Mouse (Mus musculus) erythroblast, adult 5-6 weeks (primary cell): ENCODE data around the gene Gm20388. TPM values are rescaled to one million over a fixed set of nuclear protein-coding genes. Genes with fewer than 3 reads are reported as not detected.
A peak's percentile ranks its signal among the peaks of the same experiment; 100 is the strongest.
"Not testable (repeated sequence)": the region's sequence is repeated elsewhere in the genome, so short reads cannot be mapped to it uniquely, and the experiment has no call there.

Experiments used
- ATAC-seq: replicated peaks from 2 replicates; pipeline ENCODE4 v1.8.0; 2016; ENCODE audit warnings: moderate number of reproducible peaks, mild to moderate bottlenecking, moderate TSS enrichment, inconsistent platforms; ENCODE audit not compliant: poor library complexity, low FRiP score, severe bottlenecking
- total RNA-seq, 2 experiments: library from RNA; stranded (forward) in 1 of 2; stranded (reverse) in 1 of 2; fragments of 150-400 nt in 1 of 2; fragments of 200-764, 138-1000 nt in 1 of 2; gene quantifications; 2 replicates each; pipeline versions ENCODE4 v1.2.3 to v1.2.4; 2015 to 2017; ENCODE audit warnings: low replicate concordance in 2 of 2

The Gm20388 gene
- total RNA-seq, 2 experiments from 2014 or later: 2.9 to 7.8 TPM

DNA sequence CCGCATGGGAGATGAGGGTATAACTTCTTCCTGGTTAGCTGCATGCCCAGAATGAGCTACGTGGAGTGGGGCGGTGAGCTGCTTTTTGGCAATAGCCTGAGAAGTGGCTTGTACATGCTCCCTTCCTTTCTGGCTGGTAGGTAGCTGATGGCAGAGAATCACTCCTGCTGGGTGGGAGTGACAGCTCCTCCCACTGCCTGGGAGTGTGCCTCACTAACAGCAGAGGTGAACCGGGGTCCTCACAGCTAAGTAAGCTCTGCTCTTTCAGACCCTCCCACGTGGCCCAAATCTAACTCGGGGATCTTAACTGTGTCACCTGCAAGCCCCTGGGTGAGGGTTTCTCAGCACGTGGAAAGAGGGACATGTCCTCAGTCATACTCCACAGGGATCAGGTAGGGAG is 3321.9 kb downstream of the Gm20388 start:
- ATAC-seq: no peak

DNA sequence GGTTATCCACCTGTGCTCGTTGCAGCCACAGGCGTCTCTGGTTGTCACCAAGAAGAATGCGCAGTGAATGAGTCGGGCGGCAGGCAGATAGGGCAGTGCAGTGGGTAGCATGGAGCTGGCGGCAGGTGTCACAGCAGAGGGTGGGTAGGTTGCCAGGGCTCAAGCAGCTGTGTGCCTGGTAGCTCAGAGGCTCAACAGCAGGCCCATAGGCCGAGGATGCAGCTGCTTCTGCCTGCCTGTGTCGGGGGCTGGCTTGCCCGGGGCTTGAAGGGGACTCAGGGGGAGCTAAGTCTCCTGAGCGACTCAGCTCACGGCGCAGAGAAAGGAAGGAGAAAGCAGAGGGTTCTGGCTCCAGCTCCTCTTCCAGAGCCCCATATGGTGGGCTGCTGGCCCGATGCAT is 3322.7 kb downstream of the Gm20388 start:
- ATAC-seq: no peak

DNA sequence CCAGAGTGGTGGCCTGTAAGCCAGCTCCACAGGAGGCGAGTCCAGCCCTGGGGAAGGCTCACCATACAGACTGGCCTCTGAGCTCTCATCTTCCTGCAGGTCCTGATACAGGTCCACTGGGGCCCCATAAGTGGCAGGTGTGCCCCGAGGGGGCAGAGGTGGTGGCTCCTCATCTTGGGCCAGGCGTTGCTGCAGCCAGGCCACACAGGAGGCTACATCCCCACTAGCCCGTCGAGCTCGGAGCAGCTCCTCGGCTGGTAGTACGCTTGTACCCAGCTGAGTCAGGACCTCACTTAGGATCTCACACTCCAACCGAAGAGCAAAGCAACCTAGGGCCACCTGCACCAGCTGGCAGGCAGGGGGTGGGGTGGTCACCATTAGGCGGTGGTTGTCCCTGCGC is 3323.1 kb downstream of the Gm20388 start:
- ATAC-seq: no peak

DNA sequence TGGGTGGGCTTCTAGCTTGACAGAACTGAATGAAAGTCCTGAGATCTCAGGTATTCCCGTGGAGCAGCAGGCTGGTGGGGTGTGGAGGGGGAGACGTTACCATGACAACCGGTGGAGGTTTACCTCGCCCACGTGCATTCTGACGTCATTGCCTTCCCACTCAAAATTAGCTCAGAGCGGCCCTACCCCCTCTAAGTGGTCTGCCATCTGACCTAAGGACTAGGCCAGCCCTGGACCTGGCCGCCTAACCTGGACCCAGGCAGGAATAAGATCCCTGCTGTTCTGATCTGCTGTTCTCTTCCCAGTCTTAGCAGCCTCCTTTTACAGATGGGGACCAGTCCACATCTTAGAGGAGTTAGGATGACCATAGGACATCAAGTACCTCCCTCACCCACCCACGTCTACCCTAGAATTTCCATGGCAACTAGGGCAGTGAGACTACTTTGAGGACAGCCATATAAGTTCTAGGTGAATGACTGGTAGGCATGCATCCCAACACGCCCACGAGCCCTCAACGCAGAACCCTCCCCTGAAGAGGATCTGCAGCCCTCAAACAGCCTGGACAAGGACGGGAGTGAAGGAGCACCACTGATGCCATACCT is 3324.4 kb downstream of the Gm20388 start:
- no peak for ATAC-seq

DNA sequence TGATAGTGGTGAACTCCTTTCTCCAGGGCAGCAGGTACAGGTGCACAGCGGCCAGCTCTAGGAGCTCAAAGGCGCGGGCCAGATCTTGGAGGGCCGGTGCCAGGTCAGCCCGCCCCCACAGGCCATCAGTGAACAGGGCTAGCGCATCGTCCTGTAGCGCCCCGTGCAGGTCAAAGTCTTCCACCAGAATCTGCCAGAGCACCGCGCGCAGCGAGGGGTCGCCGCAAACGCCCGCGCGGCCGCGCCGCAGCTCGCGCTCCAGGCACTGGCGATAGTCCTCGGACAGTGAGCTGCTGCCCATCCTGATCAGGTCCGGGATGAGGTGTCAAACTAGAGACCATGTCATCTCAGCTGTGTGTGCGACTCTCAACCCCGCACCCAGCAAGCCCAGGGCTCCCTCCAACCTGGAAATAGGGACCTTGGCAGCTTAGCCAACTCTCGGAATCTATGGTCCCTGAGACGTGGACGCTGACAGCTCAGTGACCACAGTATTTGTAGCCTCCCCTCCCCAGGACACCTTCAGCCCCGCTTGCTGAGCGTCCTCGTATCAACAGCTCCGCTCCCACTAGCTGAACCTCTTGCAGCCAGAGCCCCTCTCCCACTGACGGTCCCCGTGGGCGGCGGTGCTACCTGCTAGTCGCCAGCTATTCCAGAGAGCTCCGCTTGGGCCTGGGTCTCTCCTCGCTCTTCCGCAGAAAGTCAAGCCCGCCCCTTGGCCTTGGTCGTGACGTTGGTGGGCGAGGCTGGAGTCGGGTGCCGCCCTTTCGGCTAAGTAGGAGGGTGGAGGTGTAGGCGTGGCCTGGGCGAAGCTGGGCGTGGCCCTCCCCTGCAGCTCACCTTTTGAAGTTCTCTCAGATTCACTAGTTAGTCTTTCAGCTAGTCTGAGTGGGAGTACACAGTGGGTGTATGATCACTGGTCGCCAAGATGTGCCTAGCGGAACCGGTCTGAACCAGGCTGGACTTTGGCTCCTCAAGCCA is 3325.2 kb downstream of the Gm20388 start, which contains the start of gene Spata2l:
TSS of gene Spata2l (minus strand) at position 714 of the 978 bp plus-strand sequence.
- peak; percentile 86 for ATAC-seq

DNA sequence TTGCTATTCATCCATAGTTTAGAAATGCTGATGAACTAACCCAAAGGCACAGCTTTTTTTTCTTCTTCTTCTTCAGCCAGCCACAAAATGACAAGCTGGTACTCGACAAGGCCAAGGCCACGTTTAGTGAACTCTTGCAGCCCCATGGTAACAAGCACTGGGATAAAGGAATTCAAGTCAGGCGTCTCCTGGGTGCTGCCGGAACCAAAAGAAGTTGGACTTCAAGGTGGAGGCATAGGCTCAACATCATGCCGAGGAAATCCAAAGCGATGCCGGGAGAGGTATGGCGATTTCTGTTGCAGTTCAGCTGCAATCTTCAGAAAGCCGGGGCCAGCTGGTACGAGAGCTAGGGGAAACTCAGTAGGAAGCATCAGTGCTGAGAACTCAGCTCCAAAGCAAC is 3328.8 kb downstream of the Gm20388 start:
- ATAC-seq: no peak

DNA sequence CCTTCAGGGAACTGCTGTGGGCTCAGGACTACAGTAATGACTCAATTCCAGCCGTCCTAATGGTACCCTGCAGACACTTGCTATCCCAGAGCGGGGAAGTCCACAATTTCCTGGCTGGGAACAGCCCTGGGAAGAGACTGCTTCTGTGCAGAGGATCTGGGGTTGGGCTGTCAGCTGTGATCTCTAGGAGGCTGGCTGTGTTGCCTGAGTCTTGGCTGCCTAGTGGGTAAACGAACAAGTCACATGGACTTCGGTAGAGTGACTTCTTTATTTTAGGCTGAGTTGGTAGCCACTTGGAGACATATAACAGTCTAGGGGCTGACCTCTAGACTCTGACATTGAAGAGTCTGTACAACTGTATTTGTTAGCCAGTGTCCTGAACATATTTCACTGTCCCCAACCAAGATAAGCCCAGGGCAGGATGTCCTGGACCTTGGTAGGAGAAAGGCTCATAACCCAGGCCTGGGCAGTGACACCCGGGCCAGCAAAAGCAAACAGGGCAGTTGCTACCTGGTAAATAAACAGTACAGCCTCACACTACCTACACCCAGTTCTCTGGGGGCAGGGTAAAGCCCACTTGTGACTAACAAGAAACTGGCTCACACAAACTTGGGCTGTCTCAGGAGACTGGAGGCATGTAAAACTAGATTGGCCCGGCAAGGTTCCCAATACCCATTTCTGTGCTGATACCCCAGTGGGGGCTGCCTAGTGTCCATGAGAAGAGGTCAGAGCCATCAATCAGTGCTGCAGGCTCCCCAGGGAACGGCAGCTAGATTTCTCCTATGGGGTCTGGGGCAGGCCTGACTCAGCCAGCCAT is 3331.7 kb downstream of the Gm20388 start:
- ATAC-seq: no peak

DNA sequence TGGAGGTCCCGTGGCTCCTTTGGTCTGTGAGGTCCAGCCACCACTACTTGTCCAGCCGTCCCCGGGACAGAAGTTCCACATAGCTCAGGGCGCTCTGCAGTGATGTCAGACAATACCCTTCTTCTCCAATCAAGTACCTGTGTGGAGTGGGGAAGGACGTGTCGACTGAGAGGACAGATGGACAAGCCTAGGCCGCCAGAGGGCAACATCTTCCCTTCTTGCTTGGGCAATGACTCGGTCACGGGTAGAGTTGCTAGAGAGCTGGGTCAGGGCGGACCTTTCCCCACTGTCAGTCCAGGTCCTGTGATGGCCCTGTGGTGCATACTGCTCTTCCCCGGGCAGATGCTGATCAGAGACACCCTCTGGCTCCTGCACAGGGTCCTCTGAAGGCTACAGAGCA is 3332.4 kb downstream of the Gm20388 start:
- ATAC-seq: no peak

DNA sequence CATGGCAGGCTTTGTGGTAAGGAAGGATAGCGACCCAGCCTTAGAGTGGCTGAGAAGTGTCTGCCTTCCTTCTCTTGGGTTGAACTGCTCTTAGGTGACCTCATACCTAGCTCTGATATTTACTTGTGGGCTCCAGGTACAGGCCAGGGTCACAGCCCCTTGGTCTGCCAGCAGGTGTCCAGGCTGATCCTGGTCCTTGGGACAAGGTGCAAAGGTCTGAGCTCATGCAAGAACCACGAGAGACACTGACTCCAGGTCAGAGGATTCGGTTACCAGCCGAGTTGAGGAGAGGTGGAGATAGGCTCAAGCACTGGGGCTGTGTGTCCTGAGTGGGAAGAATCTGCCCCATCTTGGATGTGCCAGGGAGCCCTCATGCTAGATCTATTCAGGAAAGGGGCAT is 3333.7 kb downstream of the Gm20388 start:
- no peak for ATAC-seq

DNA sequence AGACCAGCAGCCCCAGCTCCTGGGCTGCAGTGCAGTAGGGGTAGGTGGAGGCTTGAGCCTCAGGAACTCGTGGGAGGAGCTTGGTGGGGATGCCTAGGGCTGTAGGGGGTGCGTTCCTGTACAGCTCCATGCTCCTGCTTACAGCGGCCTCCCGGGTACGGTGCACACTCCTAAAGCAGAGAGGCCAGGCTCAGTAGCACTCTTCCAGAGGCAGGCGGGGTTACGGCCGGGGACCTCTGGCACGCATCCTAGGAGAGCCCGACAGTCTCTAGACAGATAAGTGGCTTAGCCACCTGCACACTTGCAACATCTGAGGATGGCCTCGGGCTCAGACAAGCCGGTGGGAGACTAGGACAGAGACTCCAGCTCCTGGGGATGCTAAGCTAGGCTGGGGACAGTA is 3334.9 kb downstream of the Gm20388 start:
- ATAC-seq: no peak

DNA sequence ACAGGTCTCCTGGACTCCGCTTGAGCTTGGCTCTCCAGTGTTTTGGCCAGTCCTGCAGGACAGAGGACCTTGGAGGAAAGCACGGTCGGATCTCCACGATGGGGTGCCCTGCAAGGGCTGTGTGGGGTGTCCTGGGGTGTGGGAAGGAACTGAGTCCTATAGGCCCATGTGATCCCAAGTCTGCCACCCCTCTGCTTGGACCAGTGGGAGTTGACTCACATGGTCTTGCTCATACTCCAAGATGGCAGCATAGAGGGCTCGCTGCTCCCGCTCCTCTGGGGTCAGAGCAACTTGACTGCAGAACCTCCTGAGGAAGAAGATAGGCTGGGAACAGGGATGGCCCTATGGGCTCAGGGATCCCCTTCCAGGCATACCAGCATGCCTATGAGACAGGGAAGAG is 3337.1 kb downstream of the Gm20388 start:
- ATAC-seq: no peak

DNA sequence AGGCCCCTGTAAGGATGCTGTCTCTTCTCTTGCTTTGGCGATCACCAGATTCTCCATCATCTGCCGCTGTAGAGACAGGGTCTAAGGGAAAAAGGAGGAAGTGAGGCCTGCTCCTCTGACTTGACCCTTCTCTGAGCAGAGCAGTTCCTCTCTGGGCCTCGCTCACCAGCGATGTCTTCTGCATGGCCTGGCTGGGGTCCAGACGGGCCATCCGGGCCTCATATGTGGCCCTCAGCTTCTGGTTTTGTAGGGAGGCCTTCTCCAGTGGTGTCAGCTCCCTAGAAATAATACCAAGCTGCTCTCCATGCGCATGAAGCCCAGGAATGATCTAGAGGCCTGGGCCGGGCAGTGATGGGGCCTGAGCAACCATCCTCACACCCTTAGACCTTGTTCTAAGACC is 3338.0 kb downstream of the Gm20388 start:
- no peak for ATAC-seq

DNA sequence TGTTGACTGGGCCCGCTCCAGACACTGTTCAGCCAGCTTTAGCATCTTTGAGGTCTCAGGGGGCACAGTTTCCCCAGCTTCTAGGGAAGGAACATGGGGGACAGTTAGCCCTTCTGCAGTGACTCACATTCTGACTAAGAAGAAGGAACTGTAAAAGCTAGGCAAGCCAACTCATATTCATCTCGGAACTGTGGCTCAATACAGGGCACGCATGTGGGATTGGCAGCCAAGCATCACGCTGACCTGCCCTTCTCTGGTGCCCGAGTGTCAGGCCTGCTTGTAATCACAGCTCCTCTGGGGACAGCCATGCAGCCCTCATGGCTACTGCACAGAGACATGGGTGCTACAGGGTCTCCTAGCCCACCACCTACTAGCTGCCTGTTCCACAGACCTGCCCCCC is 3340.3 kb downstream of the Gm20388 start:
- ATAC-seq: no peak

DNA sequence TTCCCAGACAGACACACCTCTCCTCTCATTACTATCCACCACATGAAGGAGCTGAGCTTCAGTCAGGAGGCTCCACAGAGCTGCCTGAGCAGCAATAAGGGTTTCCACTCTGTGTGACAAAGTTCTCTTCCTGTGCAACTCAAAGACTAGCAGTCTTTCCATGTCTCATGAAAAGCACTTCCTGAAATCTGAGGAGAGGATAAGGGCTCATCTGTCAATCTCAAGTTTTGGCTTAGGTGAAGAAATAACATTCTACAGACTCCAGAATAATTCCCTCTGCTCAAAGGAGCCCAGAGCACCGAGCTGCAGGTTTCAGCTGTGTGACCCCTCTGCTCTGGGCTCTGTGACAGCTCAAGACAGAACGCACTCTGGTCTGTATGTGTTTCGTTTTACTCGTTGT is 3342.3 kb downstream of the Gm20388 start:
- ATAC-seq: no peak

DNA sequence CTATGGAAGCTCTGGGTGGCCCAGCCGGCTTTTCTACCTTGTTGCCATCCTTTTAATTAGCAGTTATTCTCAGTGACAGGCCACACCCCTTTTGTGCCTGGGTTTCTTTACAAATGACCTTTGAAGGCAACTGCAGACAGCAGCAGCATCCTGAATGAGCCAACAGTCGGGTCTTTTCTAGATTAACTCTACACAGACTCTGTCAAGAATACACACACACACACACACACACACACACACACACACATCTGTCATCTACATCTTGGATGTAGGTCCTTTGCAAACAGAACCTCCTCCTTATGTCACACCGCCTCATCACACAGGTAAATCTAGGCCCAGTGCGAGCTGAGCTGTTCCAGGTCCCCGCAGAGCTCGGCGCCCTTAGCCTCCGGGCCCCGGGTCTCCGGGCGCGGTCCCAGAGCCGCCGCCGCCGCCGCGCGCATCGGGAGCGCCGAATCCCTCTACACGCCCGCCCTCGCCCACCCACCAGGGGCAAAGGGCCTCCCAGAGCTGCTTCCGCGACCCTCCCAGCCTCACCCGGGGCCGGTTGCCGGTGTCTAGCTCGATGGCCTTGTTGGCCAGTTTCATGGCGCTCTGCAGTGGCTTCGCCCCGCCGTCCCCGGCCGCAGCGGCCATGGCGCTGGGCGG is 3342.9 kb downstream of the Gm20388 start:
- no peak for ATAC-seq

DNA sequence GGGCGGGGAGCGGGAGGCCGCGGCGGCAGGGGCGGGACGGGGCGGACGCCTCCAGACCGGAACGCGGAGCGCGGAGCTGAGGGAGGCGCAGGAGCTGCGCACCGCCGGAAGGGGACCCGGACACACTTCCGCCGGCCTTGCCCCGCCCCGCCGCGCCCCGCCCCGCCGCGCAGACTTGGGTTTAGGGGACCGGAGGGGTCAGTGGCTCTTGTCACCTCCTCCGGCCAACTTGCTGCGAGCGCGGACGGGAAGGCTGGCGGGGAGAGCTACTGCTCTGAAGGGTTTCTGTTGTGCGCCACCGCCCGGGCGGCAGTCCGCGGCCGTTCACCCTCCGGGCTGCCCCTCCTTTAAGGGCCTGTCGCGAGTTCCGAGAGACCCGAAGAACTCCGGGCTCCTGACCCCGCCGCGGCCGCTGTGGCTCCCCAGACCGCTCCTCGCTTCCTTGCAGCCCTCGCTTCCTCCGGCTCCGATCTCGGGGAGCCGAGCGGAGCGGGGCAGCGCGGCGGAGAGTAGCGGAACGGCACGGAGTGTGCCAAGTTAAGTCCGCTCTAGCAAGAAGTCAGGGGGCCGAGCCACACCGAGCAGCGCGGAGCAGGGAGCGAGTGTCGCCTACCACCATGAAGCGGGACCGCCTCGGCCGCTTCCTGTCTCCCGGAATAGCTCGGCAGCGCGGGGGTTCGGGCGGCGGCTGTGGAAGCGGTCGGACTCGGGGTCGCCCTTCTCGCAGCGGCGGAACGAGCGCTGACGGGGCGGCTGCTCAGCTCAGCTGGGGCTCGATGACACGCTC is 3343.7 kb downstream of the Gm20388 start, which contains the start of the genes Zfp276 and Vps9d1:
TSS of gene Zfp276 (plus strand) at position 97 of the 787 bp plus-strand sequence.
TSS of gene Vps9d1 (minus strand) at position 250 of the 787 bp plus-strand sequence.
- peak; percentile 88 for ATAC-seq

DNA sequence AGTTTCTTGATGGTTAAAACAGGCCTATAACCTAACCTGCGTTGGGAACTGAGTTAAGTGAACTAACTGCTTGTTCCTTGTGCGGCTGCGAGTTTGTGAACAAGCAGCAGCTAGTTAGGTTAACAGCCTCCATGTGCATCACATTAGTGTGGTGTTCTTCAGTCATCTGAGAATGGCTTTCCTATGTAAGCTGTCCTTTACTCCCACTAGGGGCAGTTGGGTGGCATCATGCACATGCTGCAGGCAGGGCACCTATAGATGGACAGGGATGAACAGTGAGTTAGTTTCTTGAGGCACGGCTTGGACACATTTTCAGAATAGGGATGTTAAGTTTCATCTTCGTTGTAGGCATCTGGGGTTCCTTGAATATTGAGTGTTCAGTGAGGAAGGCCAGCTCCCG is 3344.5 kb downstream of the Gm20388 start:
- no peak for ATAC-seq

DNA sequence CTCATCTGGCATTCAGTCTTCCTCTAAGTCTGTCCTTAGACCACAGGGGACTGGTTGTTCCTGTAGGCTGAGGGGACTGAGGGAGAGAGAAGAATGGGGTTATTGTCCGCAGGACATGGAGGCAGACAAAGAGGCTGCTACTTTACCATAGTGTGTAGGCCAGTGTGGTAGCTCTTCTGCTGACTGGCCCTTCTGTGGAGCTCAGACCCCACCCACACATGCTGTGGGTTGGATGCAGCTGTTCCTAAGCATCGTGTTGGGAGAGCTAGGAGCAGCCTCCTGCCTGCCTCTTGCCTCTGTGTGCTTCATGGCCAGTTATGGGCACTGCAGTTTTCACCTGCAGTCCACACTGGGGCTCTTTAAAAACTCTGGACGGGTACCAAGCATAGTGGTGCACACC is 3346.5 kb downstream of the Gm20388 start:
- no peak for ATAC-seq

DNA sequence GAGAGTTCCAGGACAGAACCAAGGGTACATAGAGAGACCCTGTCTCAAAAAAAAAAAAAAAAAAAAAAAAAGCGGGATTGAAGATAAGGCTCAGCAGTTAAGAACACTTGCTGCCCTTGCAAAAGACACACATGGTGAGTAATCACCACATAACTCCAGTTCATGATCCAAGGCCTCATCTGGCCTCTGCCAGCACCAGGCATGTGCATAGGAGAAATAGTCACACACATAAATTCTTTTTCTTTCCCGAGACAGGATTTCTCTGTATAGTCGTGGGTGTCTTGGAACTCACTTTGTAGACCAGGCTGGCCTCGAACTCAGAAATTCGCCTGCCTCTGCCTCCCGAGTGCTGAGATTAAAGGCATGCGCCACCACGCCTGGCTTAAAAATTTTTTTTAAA is 3347.0 kb downstream of the Gm20388 start:
- not testable (repeated sequence) for ATAC-seq
